Mouse (Mus musculus) ovary, postnatal 14 days (tissue): ENCODE measurements around the gene Hist2h4.

Experiments
- DNase-seq: peaks from one replicate; pipeline ENCODE4 v3.0.0; 2022; ENCODE audit warnings: low spot score

Hist2h4 gene

GRCm38 (mm10) chr3:96221640-96222038 lies 41.5 kb downstream of the Hist2h4 start:
- no peak for DNase-seq

GRCm38 (mm10) chr3:96220765-96221639 lies 42.1 kb downstream of the Hist2h4 start, which contains the start of the genes Hist2h2ac and Hist2h2be:
TSS of gene Hist2h2ac (minus strand) at chr3:96220880.
TSS of gene Hist2h2be (plus strand) at chr3:96221119.
- peak; percentile 79 for DNase-seq

- peak; percentile 35 for DNase-seq
Measured at GRCm38 (mm10) chr3:96220131-96220764, 42.9 kb downstream of the Hist2h4 start.

- peak; percentile 63 for DNase-seq
Measured at GRCm38 (mm10) chr3:96219661-96220130, 43.4 kb downstream of the Hist2h4 start, which contains the start of the genes Bola1 and Hist2h2ab. TSS of gene Bola1 (minus strand) at chr3:96219709. TSS of gene Hist2h2ab (plus strand) at chr3:96219865.

- DNase-seq: no peak
Measured at GRCm38 (mm10) chr3:96219191-96219641, 43.9 kb downstream of the Hist2h4 start.
